Mouse (Mus musculus): ENCODE data around the gene Ssbp3. TPM values are rescaled to one million over a fixed set of nuclear protein-coding genes. Genes with fewer than 3 reads are reported as not detected.

Ssbp3 gene
- polyA plus RNA-seq, 1 experiment: 43.2 TPM

DNA sequence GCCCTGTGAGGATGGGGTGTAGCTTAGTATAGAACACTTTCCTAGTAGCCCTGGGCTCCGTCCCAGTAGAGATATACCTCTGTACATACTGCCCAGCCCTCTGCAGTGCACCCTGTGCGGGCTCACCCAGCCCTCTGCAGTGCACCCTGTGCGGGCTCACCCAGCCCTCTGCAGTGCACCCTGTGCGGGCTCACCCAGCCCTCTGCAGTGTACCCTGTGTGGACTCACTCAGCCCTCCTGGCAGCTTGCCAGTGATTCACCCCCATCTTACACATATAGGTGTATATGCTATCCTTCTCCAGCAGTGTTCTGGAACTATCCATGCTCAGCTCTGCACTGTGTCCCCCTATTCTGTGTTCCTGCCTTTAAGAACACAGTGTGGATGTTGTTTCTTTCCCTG, 168.4 kb downstream of the Ssbp3 start:
- Histone ChIP-seq H3K4me1 (ENCODE audit: control insufficient read depth, insufficient read depth, low read length) (0 out of 2 replicates have a peak, but pooled peaks cover 3% of the 10 kb centered on the region), H3K4me3 (replicated peaks; ENCODE audit: extremely low read depth, low read depth, low read length) (no peak overlapping the region)
- DNase-seq: no peak
- 90% methylated on average over 4 of the region's 4 CpGs for WGBS
- TF ChIP-seq CTCF (IDR thresholded peaks at IDR 0.05; ENCODE audit: insufficient read depth, low read length): no peak
- TF ChIP-seq POLR2A (IDR thresholded peaks at IDR 0.05; ENCODE audit: borderline replicate concordance, extremely low read depth, low read depth, low read length): no peak

DNA sequence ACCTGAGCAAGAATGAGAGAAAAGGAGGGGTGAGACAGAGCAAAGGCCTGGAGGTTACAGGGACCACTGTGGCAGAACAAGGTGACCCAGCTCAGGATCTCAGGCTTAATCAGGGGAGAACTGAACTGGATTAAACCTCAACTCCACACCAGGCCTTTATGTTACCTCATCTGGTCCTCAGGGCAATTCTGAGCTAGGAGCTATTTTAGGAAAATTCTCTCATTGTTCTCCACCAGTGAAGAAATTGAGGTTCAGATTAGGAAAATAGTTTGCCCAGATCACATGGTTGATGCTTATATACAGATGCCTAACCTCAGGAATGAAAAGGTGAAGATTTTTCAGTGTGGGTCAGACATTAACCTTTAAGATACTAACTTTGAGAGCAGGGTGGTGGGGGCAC, 169.2 kb downstream of the Ssbp3 start:
- Histone ChIP-seq H3K4me3 (replicated peaks; ENCODE audit: extremely low read depth, low read depth, low read length) (no peak overlapping the region), H3K4me1 (ENCODE audit: control insufficient read depth, insufficient read depth, low read length) (0 out of 2 replicates have a peak, but pooled peaks cover 5% of the 10 kb centered on the region)
- DNase-seq: no peak
- no peak for TF ChIP-seq CTCF (IDR thresholded peaks at IDR 0.05; ENCODE audit: insufficient read depth, low read length)
- TF ChIP-seq POLR2A (IDR thresholded peaks at IDR 0.05; ENCODE audit: borderline replicate concordance, extremely low read depth, low read depth, low read length): no peak

DNA sequence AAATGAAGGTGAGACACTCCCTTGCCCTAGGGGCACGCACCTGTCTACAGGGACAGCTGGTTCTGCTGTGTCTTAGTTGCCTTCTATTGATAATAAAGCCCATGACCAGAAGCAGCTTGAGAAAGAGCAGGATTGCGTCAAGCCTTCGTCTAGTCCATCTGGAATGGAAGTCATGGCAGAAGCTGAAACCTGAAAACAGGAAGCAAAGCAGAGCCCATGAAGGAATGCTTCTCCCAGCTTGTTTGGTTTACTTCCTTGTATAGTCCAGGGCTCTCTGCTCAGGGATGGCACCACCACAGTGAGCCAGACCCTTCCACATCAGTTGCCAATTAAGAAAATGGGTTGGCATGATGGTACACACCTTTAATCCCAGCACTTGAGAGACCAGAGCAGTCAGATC, 171.7 kb downstream of the Ssbp3 start:
- WGBS: 86% methylated on average over 3 of the region's 3 CpGs
- 0 out of 2 replicates have a peak, but pooled peaks cover 5% of the 10 kb centered on the region for H3K4me1 ChIP-seq (ENCODE audit: control insufficient read depth, insufficient read depth, low read length)
- no peak overlapping the region for H3K4me3 ChIP-seq (replicated peaks; ENCODE audit: extremely low read depth, low read depth, low read length)
- DNase-seq: no peak
- TF ChIP-seq CTCF (IDR thresholded peaks at IDR 0.05; ENCODE audit: insufficient read depth, low read length) (no peak), POLR2A (IDR thresholded peaks at IDR 0.05; ENCODE audit: borderline replicate concordance, extremely low read depth, low read depth, low read length) (no peak)

DNA sequence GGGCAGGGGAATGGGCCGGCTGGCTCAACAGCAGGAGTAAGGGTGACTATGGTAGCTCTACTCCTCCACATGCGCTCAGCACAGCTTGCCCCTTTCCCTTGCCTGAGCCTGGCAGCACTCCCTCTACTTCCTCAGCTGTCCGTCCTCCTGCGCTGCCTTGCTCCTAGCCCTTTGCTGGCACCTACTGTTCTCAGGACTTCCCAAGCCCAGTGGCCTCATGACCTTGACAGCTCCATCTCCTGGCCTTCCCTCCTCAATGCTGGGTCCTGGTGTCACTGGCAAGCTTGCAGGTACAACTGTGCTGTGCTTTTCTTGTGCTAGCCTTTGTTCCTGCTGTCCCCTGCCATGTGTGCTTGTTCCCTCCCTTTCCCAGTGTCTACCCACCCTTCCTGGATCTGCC, 172.6 kb downstream of the Ssbp3 start:
- 86% methylated on average over 4 of the region's 4 CpGs for WGBS
- Histone ChIP-seq H3K4me3 (replicated peaks; ENCODE audit: extremely low read depth, low read depth, low read length) (no peak overlapping the region), H3K4me1 (ENCODE audit: control insufficient read depth, insufficient read depth, low read length) (0 out of 2 replicates have a peak, but pooled peaks cover 5% of the 10 kb centered on the region)
- TF ChIP-seq POLR2A (IDR thresholded peaks at IDR 0.05; ENCODE audit: borderline replicate concordance, extremely low read depth, low read depth, low read length): no peak
- TF ChIP-seq CTCF (IDR thresholded peaks at IDR 0.05; ENCODE audit: insufficient read depth, low read length): no peak
- DNase-seq: no peak

GRCm38 (mm10) chr4:107084343-107084742, 173.8 kb downstream of the Ssbp3 start:
- TF ChIP-seq CTCF (IDR thresholded peaks at IDR 0.05; ENCODE audit: insufficient read depth, low read length): no peak
- no peak for TF ChIP-seq POLR2A (IDR thresholded peaks at IDR 0.05; ENCODE audit: borderline replicate concordance, extremely low read depth, low read depth, low read length)
- no peak for DNase-seq
- Histone ChIP-seq H3K4me1 (ENCODE audit: control insufficient read depth, insufficient read depth, low read length) (0 out of 2 replicates have a peak, but pooled peaks cover 5% of the 10 kb centered on the region), H3K4me3 (replicated peaks; ENCODE audit: extremely low read depth, low read depth, low read length) (no peak overlapping the region)
- WGBS: 33% methylated on average over 1 of the region's 1 CpGs

DNA sequence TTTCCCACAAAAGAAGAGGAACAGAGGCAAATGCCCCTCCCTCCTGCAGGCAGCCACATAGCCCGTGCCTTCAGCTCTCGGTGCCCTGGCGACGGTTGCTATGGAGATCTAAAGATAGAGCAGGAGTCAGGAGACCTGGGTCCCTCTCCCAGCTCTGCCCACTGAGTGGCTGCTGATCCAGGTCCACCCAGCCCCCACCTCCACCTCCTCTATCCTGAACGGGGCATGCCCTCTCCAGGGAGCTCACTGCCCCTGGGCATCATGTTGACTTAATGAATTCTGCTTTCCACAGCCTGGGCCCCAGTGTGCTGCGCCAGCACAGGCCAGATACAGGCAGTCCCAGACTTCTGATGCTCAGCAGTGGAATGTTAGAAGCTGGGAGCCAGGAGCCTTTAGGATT, 174.4 kb downstream of the Ssbp3 start:
- Histone ChIP-seq H3K4me3 (replicated peaks; ENCODE audit: extremely low read depth, low read depth, low read length) (no peak overlapping the region), H3K4me1 (ENCODE audit: control insufficient read depth, insufficient read depth, low read length) (0 out of 2 replicates have a peak, but pooled peaks cover 5% of the 10 kb centered on the region)
- WGBS: 49% methylated on average over 6 of the region's 6 CpGs
- TF ChIP-seq CTCF (IDR thresholded peaks at IDR 0.05; ENCODE audit: insufficient read depth, low read length) (no peak), POLR2A (IDR thresholded peaks at IDR 0.05; ENCODE audit: borderline replicate concordance, extremely low read depth, low read depth, low read length) (no peak)
- DNase-seq: no peak

DNA sequence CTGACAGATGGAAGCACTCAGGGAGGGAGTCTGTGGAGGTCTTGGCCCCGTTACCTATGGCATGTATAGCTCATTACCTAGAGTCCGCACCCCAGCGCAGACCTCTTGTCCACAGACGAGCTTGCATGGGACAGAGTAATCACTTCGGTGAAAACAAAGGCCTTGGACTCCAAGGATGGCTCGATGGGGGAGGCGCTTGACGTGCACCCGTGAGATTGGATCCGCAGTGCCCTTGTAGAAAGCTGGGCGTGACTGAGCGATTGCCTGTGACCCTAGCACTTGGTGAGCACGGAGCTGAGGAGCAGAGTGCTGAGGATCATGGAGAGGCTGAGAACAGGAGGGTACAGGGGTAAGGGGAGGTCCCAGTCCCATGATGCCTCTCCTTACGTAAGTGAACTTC, 181.2 kb downstream of the Ssbp3 start:
- H3K4me3 ChIP-seq (replicated peaks; ENCODE audit: extremely low read depth, low read depth, low read length): no peak overlapping the region
- DNase-seq: no peak
- no peaks in the 10 kb centered on the region for H3K4me1 ChIP-seq (ENCODE audit: control insufficient read depth, insufficient read depth, low read length)
- TF ChIP-seq CTCF (IDR thresholded peaks at IDR 0.05; ENCODE audit: insufficient read depth, low read length): no peak
- no peak for TF ChIP-seq POLR2A (IDR thresholded peaks at IDR 0.05; ENCODE audit: borderline replicate concordance, extremely low read depth, low read depth, low read length)
- WGBS: 82% methylated on average over 14 of the region's 14 CpGs

- no peak for DNase-seq
- Histone ChIP-seq H3K4me3 (replicated peaks; ENCODE audit: extremely low read depth, low read depth, low read length) (no peak overlapping the region), H3K4me1 (ENCODE audit: control insufficient read depth, insufficient read depth, low read length) (no peaks in the 10 kb centered on the region)
- TF ChIP-seq CTCF (IDR thresholded peaks at IDR 0.05; ENCODE audit: insufficient read depth, low read length) (no peak), POLR2A (IDR thresholded peaks at IDR 0.05; ENCODE audit: borderline replicate concordance, extremely low read depth, low read depth, low read length) (no peak)
- 73% methylated on average over 16 of the region's 16 CpGs for WGBS
Observed at GRCm38 (mm10) chr4:107094484-107095187, 184.1 kb downstream of the Ssbp3 start.

DNA sequence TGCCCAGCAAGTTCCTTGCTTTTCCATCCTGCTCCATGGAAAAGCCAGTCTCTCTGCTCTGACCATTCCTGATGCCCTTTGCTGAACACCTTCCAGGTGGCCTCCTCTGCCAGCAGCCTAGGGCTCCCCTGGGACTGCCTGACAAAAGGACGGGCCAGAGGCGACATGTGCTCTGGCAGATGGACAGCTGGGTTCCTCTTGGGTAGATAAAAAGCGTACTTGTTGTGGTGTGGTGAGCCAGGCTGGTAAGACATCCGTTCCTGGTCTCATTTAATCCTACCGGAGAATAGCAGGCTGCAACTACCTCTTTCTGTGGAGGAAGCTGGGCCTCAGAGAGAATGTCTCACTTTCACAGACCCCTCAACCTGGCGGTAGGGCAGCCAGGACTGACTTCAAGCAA, 185.5 kb downstream of the Ssbp3 start:
- no peak for DNase-seq
- 61% methylated on average over 6 of the region's 6 CpGs for WGBS
- no peaks in the 10 kb centered on the region for H3K4me1 ChIP-seq (ENCODE audit: control insufficient read depth, insufficient read depth, low read length)
- no peak overlapping the region for H3K4me3 ChIP-seq (replicated peaks; ENCODE audit: extremely low read depth, low read depth, low read length)
- TF ChIP-seq POLR2A (IDR thresholded peaks at IDR 0.05; ENCODE audit: borderline replicate concordance, extremely low read depth, low read depth, low read length) (no peak), CTCF (IDR thresholded peaks at IDR 0.05; ENCODE audit: insufficient read depth, low read length) (no peak)

DNA sequence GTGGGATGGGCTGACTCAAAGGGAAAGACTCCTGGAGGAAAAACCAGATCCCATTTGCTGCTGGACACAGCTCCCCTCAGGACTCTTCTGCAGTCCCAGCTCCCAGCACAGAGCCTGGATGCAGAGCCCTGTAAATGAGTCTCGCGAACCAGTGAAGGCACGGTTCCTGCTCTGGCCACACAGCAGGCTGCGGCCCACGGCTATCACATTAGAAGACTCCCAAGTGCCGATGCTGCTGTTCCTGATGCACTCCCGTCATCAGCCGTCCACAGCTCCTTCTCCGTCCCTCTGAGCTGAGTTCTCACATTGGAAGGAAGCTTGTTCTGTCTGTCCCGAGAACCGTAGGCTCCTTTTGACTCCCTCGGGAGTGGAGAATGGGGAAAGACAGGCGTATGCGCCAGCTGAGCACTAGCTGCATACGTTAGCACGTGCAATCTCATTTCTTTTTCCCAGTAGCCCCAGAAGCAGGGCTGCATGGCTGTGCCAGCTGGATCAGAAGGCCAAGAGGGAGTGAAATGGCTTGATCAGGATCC, 186.4 kb downstream of the Ssbp3 start, which contains the start of gene Cdcp2:
Gene Cdcp2 (plus strand): TSS at position 51 of the 533 bp plus-strand sequence.
- Histone ChIP-seq H3K4me1 (ENCODE audit: control insufficient read depth, insufficient read depth, low read length) (no peaks in the 10 kb centered on the region), H3K4me3 (replicated peaks; ENCODE audit: extremely low read depth, low read depth, low read length) (no peak within 1 kb of the TSS)
- 80% methylated on average over 16 of the region's 16 CpGs for whole genome bisulfite sequencing
- DNase-seq: no peak
- no peak for TF ChIP-seq CTCF (IDR thresholded peaks at IDR 0.05; ENCODE audit: insufficient read depth, low read length)
- TF ChIP-seq POLR2A (IDR thresholded peaks at IDR 0.05; ENCODE audit: borderline replicate concordance, extremely low read depth, low read depth, low read length): no peak

Data from lung, adult 2 months (tissue).